Mouse (Mus musculus): ENCODE data around the gene Cfap97d1.

DNA sequence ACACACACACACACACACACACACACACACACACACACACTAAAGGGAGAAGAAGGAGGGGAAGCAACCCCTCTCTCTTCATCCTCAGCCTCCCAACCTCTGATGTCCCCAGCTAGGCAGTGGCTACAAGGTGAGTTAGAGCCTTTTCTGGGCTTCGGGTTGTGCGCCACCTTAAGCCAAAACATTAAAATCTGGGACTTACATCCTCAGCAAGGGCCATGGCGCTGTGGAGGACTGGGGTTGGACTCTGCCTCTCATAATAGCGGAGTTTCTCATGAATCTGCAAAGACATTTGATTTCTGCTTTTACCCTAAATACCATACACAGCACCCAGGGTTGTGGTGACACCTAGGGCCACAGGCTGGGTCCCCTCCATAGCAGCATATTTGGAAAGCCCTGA lies 40.8 kb downstream of the Cfap97d1 start:
- TF ChIP-seq E2F4 (IDR thresholded peaks at IDR 0.05; ENCODE audit: insufficient read depth): no peak
- no peak for TF ChIP-seq MAX (IDR thresholded peaks at IDR 0.05; ENCODE audit: low read depth)
- TF ChIP-seq MYOD1 (IDR thresholded peaks at IDR 0.05; ENCODE audit: control insufficient read depth in 1 of 3, insufficient read length in 2 of 3, low read depth in 2 of 3): no peak
- TF ChIP-seq POLR2AphosphoS2 (IDR thresholded peaks at IDR 0.05; ENCODE audit: insufficient read length, low read depth): no peak
- TF ChIP-seq POLR2A (IDR thresholded peaks at IDR 0.05; ENCODE audit: insufficient read length, low read depth): no peak
- TF ChIP-seq CEBPB (IDR thresholded peaks at IDR 0.05; ENCODE audit: insufficient read depth, poor library complexity, severe bottlenecking): no peak
- TF ChIP-seq USF1 (IDR thresholded peaks at IDR 0.05; ENCODE audit: low read depth): no peak
- no peak for TF ChIP-seq TCF12 (IDR thresholded peaks at IDR 0.05; ENCODE audit: insufficient read depth, poor library complexity, severe bottlenecking)
- no peak for TF ChIP-seq MYOG (IDR thresholded peaks at IDR 0.05; ENCODE audit: control insufficient read depth in 1 of 3, insufficient read depth in 1 of 3, insufficient read length in 2 of 3, low read depth in 2 of 3)
- TF ChIP-seq TCF3 (IDR thresholded peaks at IDR 0.05; ENCODE audit: insufficient read length, low read depth): no peak
- no peak for TF ChIP-seq SRF (IDR thresholded peaks at IDR 0.05; ENCODE audit: control insufficient read depth, insufficient read length, low read depth)

Data from myocyte (in vitro differentiated cells).